8 mouse cellular contexts compared by ENCODE assay signal in the genomic region with DNA sequence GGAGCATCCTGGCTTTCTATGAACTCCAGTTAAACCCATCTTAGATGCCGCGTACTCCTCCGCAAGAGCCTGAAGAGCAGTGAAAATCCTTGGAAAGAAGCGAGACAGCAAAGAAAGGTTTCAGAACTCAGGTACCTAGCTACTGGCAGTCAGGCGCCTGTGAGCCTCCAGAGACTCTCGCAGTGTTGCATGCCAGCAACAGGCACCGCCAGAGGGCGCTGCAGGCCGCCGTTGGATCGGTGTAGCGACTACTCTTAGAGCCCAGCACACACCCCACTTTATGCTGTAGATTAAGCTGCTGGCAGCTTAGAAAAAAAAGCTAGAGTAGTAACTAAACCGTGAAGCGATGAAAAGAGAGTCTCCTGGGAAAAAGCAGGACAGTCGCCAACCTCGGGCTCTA. TPM values are rescaled to one million over a fixed set of nuclear protein-coding genes. Genes with fewer than 3 reads are reported as not detected.
A peak's percentile ranks its signal among the peaks of the same experiment; 100 is the strongest.
DNase-seq lines count a peak whose midpoint lies in the region; ATAC-seq lines count a peak whose summit lies in the region.

No protein-coding gene starts in this region.

- 6% methylated on average over 16 of the region's 16 CpGs for WGBS in hindbrain, embryonic 11.5 days

- DNase-seq in Muller cell, postnatal 12 days (ENCODE audit: inconsistent ontology term): peak; percentile 67
- DNase-seq in cerebellum, adult 9-11 months: peak; percentile 87
- DNase-seq in frontal cortex, adult 2 months (ENCODE audit: extremely low spot score in 1 of 2, low spot score in 1 of 2): peak; percentile 53 to 94
- peak; percentile 94 for DNase-seq in hindbrain, embryonic 11.5 days (ENCODE audit: low spot score)
- DNase-seq in layer of hippocampus, postnatal 10 days (ENCODE audit: low spot score in 2 of 2): peak; percentile 95 to 96
- DNase-seq in lung, postnatal 10 days: peak; percentile 90
- peak; percentile 82 for DNase-seq in ovary, postnatal 36 days (ENCODE audit: low spot score)
- peak; percentile 76 for DNase-seq in thymus, postnatal 25 days

- H3K4me2 ChIP-seq in hindbrain, embryonic 11.5 days (replicated peaks; ENCODE audit: low read depth, low read length): no peak overlapping the region; the same call in 1 of the 2 replicates

- no peak overlapping the region for H3K9ac ChIP-seq in hindbrain, embryonic 11.5 days (ENCODE audit: low read depth, low read length)

- no peak overlapping the region for H3K27ac ChIP-seq in hindbrain, embryonic 11.5 days (ENCODE audit: low read depth, low read length)

- ATAC-seq in hindbrain, embryonic 11.5 days (ENCODE audit: low FRiP score): peak; percentile 63; the same call in 1 of the 2 replicates

- no peak overlapping the region for H3K4me3 ChIP-seq in hindbrain, embryonic 11.5 days (ENCODE audit: low read depth, low read length)

- no peaks in the 10 kb centered on the region for H3K27me3 ChIP-seq in hindbrain, embryonic 11.5 days (ENCODE audit: control insufficient read depth, insufficient read depth, low read length)

- H3K9me3 ChIP-seq in hindbrain, embryonic 11.5 days (ENCODE audit: control insufficient read depth, low read length): no peaks in the 10 kb centered on the region

- no peaks in the 10 kb centered on the region for H3K36me3 ChIP-seq in hindbrain, embryonic 11.5 days (ENCODE audit: control insufficient read depth, insufficient read depth, low read length)

- no peaks in the 10 kb centered on the region for H3K4me1 ChIP-seq in hindbrain, embryonic 11.5 days (replicated peaks; ENCODE audit: control insufficient read depth, insufficient read depth, low read length)

RNA-seq across cellular contexts. Expression of a gene that starts 2.3 kb away (rescaled TPM):
- 37.8 and 47.5 TPM in 2 replicates for polyA plus RNA-seq in frontal cortex, adult 2 months (2012; rRNA removed)
- 68.5 and 71.5 TPM in 2 replicates for polyA plus RNA-seq in hindbrain, embryonic 11.5 days (2014; fragmentation: Nextera tagmentation; extraction: Ambion mirVana)
- 10 to 100 TPM; 27.9 to 31.2 TPM for total RNA-seq in layer of hippocampus, postnatal 10 days (2021)

RNA-seq across cellular contexts. Expression of a gene that starts 38.3 kb away (rescaled TPM):
- polyA plus RNA-seq in frontal cortex, adult 2 months (2012; rRNA removed): 4.1 and 4.7 TPM in 2 replicates
- 3.8 and 4.0 TPM in 2 replicates for polyA plus RNA-seq in hindbrain, embryonic 11.5 days (2014; fragmentation: Nextera tagmentation; extraction: Ambion mirVana)
- 1 to 10 TPM; 8.8 to 9.4 TPM for total RNA-seq in layer of hippocampus, postnatal 10 days (2021)

RNA-seq across cellular contexts. Expression of a gene that starts 38.5 kb away (rescaled TPM):
- 13.4 and 14.7 TPM in 2 replicates for polyA plus RNA-seq in frontal cortex, adult 2 months (2012; rRNA removed)
- polyA plus RNA-seq in hindbrain, embryonic 11.5 days (2014; fragmentation: Nextera tagmentation; extraction: Ambion mirVana): 7.2 and 7.7 TPM in 2 replicates
- total RNA-seq in layer of hippocampus, postnatal 10 days (2021): 10 to 100 TPM; 12.0 to 14.0 TPM

RNA-seq across cellular contexts. Expression of a gene that starts 39.2 kb away (rescaled TPM):
- 63.0 and 71.7 TPM in 2 replicates for polyA plus RNA-seq in frontal cortex, adult 2 months (2012; rRNA removed)
- 3.0 and 3.7 TPM in 2 replicates for polyA plus RNA-seq in hindbrain, embryonic 11.5 days (2014; fragmentation: Nextera tagmentation; extraction: Ambion mirVana)
- total RNA-seq in layer of hippocampus, postnatal 10 days (2021): 10 to 100 TPM; 56.8 to 63.0 TPM

RNA-seq across cellular contexts. Expression of a gene that starts 47.8 kb away (rescaled TPM):
- 109 and 119 TPM in 2 replicates for polyA plus RNA-seq in frontal cortex, adult 2 months (2012; rRNA removed)
- polyA plus RNA-seq in hindbrain, embryonic 11.5 days (2014; fragmentation: Nextera tagmentation; extraction: Ambion mirVana): 77.1 and 77.3 TPM in 2 replicates
- 10 to 100 TPM; 89.3 to 92.2 TPM for total RNA-seq in layer of hippocampus, postnatal 10 days (2021)
